Mouse (Mus musculus): ENCODE results near the gene Capn5. TPM values are rescaled to one million over a fixed set of nuclear protein-coding genes. Genes with fewer than 3 reads are reported as not detected.
A peak's percentile ranks its signal among the peaks of the same experiment; 100 is the strongest.

The Capn5 gene
- polyA plus RNA-seq, 1 experiment from 2014 or later, result 2.5 TPM

- Histone ChIP-seq H3K27ac (replicated peaks; ENCODE audit: low read depth, low read length) (no peak overlapping the region), H3K9ac (ENCODE audit: low read length) (no peak overlapping the region), H3K36me3 (ENCODE audit: control insufficient read depth, insufficient read depth, low read length) (0 out of 2 replicates have a peak, but pooled peaks cover 2% of the 10 kb centered on the region), H3K9me3 (ENCODE audit: control insufficient read depth, low read length) (no peaks in the 10 kb centered on the region), H3K4me1 (ENCODE audit: control insufficient read depth, insufficient read depth, low read length) (0 out of 2 replicates have a peak, but pooled peaks cover 2% of the 10 kb centered on the region), H3K4me3 (ENCODE audit: low read depth, low read length) (no peak overlapping the region), H3K27me3 (ENCODE audit: control insufficient read depth, insufficient read depth, low read length) (no peaks in the 10 kb centered on the region), H3K4me2 (ENCODE audit: low read depth, severe bottlenecking) (no peak overlapping the region)
- ATAC-seq (ENCODE audit: insufficient number of reproducible peaks, low FRiP score, low TSS enrichment, low read depth) (no peak), DNase-seq (ENCODE audit: low spot score) (no peak)
- 17% methylated on average over 2 of the region's 2 CpGs for WGBS
Measured at GRCm38 (mm10) chr7:98140597-98140996, 37.5 kb downstream of the Capn5 start.

- Histone ChIP-seq H3K4me3 (ENCODE audit: low read depth, low read length) (no peak overlapping the region), H3K4me2 (ENCODE audit: low read depth, severe bottlenecking) (no peak overlapping the region), H3K9ac (ENCODE audit: low read length) (no peak overlapping the region), H3K27me3 (ENCODE audit: control insufficient read depth, insufficient read depth, low read length) (no peaks in the 10 kb centered on the region), H3K4me1 (ENCODE audit: control insufficient read depth, insufficient read depth, low read length) (0 out of 2 replicates have a peak, but pooled peaks cover 2% of the 10 kb centered on the region), H3K9me3 (ENCODE audit: control insufficient read depth, low read length) (no peaks in the 10 kb centered on the region), H3K36me3 (ENCODE audit: control insufficient read depth, insufficient read depth, low read length) (no peaks in the 10 kb centered on the region), H3K27ac (replicated peaks; ENCODE audit: low read depth, low read length) (no peak overlapping the region)
- ATAC-seq (ENCODE audit: insufficient number of reproducible peaks, low FRiP score, low TSS enrichment, low read depth), result no peak
- no peak for DNase-seq (ENCODE audit: low spot score)
- WGBS, result 16% methylated on average over 9 of the region's 9 CpGs
Measured at GRCm38 (mm10) chr7:98139216-98139615, 38.9 kb downstream of the Capn5 start.

GRCm38 (mm10) chr7:98137995-98138394, 40.1 kb downstream of the Capn5 start:
- no peaks in the 10 kb centered on the region for H3K9me3 ChIP-seq (ENCODE audit: control insufficient read depth, low read length)
- no peak overlapping the region for H3K4me2 ChIP-seq (ENCODE audit: low read depth, severe bottlenecking)
- no peak overlapping the region for H3K9ac ChIP-seq (ENCODE audit: low read length)
- no peak overlapping the region for H3K27ac ChIP-seq (replicated peaks; ENCODE audit: low read depth, low read length)
- ATAC-seq (ENCODE audit: insufficient number of reproducible peaks, low FRiP score, low TSS enrichment, low read depth), result no peak
- no peaks in the 10 kb centered on the region for H3K36me3 ChIP-seq (ENCODE audit: control insufficient read depth, insufficient read depth, low read length)
- DNase-seq (ENCODE audit: low spot score), result no peak
- H3K4me3 ChIP-seq (ENCODE audit: low read depth, low read length), result no peak overlapping the region
- no peaks in the 10 kb centered on the region for H3K27me3 ChIP-seq (ENCODE audit: control insufficient read depth, insufficient read depth, low read length)
- 0 out of 2 replicates have a peak, but pooled peaks cover 2% of the 10 kb centered on the region for H3K4me1 ChIP-seq (ENCODE audit: control insufficient read depth, insufficient read depth, low read length)
- 89% methylated on average over 2 of the region's 2 CpGs for WGBS

- Histone ChIP-seq H3K4me2 (ENCODE audit: low read depth, severe bottlenecking) (no peak overlapping the region), H3K4me1 (ENCODE audit: control insufficient read depth, insufficient read depth, low read length) (0 out of 2 replicates have a peak, but pooled peaks cover 2% of the 10 kb centered on the region), H3K9me3 (ENCODE audit: control insufficient read depth, low read length) (no peaks in the 10 kb centered on the region), H3K27me3 (ENCODE audit: control insufficient read depth, insufficient read depth, low read length) (no peaks in the 10 kb centered on the region), H3K4me3 (ENCODE audit: low read depth, low read length) (no peak overlapping the region), H3K9ac (ENCODE audit: low read length) (no peak overlapping the region), H3K27ac (replicated peaks; ENCODE audit: low read depth, low read length) (no peak overlapping the region), H3K36me3 (ENCODE audit: control insufficient read depth, insufficient read depth, low read length) (no peaks in the 10 kb centered on the region)
- ATAC-seq (ENCODE audit: insufficient number of reproducible peaks, low FRiP score, low TSS enrichment, low read depth) (no peak), DNase-seq (ENCODE audit: low spot score) (no peak)
- WGBS, result 45% methylated on average over 3 of the region's 3 CpGs
Measured at GRCm38 (mm10) chr7:98137583-98137982, 40.5 kb downstream of the Capn5 start.

- H3K9me3 ChIP-seq (ENCODE audit: control insufficient read depth, low read length), result no peaks in the 10 kb centered on the region
- H3K36me3 ChIP-seq (ENCODE audit: control insufficient read depth, insufficient read depth, low read length), result no peaks in the 10 kb centered on the region
- H3K27ac ChIP-seq (replicated peaks; ENCODE audit: low read depth, low read length), result no peak overlapping the region
- no peak overlapping the region for H3K9ac ChIP-seq (ENCODE audit: low read length)
- H3K27me3 ChIP-seq (ENCODE audit: control insufficient read depth, insufficient read depth, low read length), result no peaks in the 10 kb centered on the region
- H3K4me1 ChIP-seq (ENCODE audit: control insufficient read depth, insufficient read depth, low read length), result no peaks in the 10 kb centered on the region
- no peak overlapping the region for H3K4me2 ChIP-seq (ENCODE audit: low read depth, severe bottlenecking)
- no peak overlapping the region for H3K4me3 ChIP-seq (ENCODE audit: low read depth, low read length)
- 87% methylated on average over 8 of the region's 8 CpGs for WGBS
- ATAC-seq (ENCODE audit: insufficient number of reproducible peaks, low FRiP score, low TSS enrichment, low read depth) (no peak), DNase-seq (ENCODE audit: low spot score) (no peak)
Measured at GRCm38 (mm10) chr7:98131751-98132150, 46.3 kb downstream of the Capn5 start.

GRCm38 (mm10) chr7:98125473-98125872, 52.6 kb downstream of the Capn5 start:
- 39% methylated on average over 5 of the region's 5 CpGs for WGBS

GRCm38 (mm10) chr7:98124701-98125100, 53.4 kb downstream of the Capn5 start:
- no peak overlapping the region for H3K27ac ChIP-seq (replicated peaks; ENCODE audit: low read depth, low read length)
- no peak overlapping the region for H3K4me3 ChIP-seq (ENCODE audit: low read depth, low read length)
- ATAC-seq (ENCODE audit: insufficient number of reproducible peaks, low FRiP score, low TSS enrichment, low read depth) (no peak), DNase-seq (ENCODE audit: low spot score) (no peak)
- H3K4me2 ChIP-seq (ENCODE audit: low read depth, severe bottlenecking), result no peak overlapping the region
- 71% methylated on average over 5 of the region's 5 CpGs for WGBS
- H3K27me3 ChIP-seq (ENCODE audit: control insufficient read depth, insufficient read depth, low read length), result no peaks in the 10 kb centered on the region
- no peaks in the 10 kb centered on the region for H3K9me3 ChIP-seq (ENCODE audit: control insufficient read depth, low read length)
- no peak overlapping the region for H3K9ac ChIP-seq (ENCODE audit: low read length)
- no peaks in the 10 kb centered on the region for H3K36me3 ChIP-seq (ENCODE audit: control insufficient read depth, insufficient read depth, low read length)
- no peaks in the 10 kb centered on the region for H3K4me1 ChIP-seq (ENCODE audit: control insufficient read depth, insufficient read depth, low read length)

More at GRCm38 (mm10) chr7:98125473-98125872, 52.6 kb downstream of the Capn5 start:
- peak; percentile 44 for DNase-seq (ENCODE audit: low spot score)
- Histone ChIP-seq H3K27ac (replicated peaks; ENCODE audit: low read depth, low read length) (no peak overlapping the region), H3K9ac (ENCODE audit: low read length) (no peak overlapping the region), H3K4me1 (ENCODE audit: control insufficient read depth, insufficient read depth, low read length) (no peaks in the 10 kb centered on the region), H3K4me3 (ENCODE audit: low read depth, low read length) (no peak overlapping the region), H3K36me3 (ENCODE audit: control insufficient read depth, insufficient read depth, low read length) (no peaks in the 10 kb centered on the region), H3K4me2 (ENCODE audit: low read depth, severe bottlenecking) (0 out of 2 replicates have a peak overlapping the region, but pooled peaks have one; percentile 7), H3K9me3 (ENCODE audit: control insufficient read depth, low read length) (no peaks in the 10 kb centered on the region), H3K27me3 (ENCODE audit: control insufficient read depth, insufficient read depth, low read length) (no peaks in the 10 kb centered on the region)
- ATAC-seq (ENCODE audit: insufficient number of reproducible peaks, low FRiP score, low TSS enrichment, low read depth), result no peak

GRCm38 (mm10) chr7:98121673-98122072, 56.4 kb downstream of the Capn5 start:
- Histone ChIP-seq H3K4me3 (ENCODE audit: low read depth, low read length) (no peak overlapping the region), H3K4me1 (ENCODE audit: control insufficient read depth, insufficient read depth, low read length) (no peaks in the 10 kb centered on the region), H3K9me3 (ENCODE audit: control insufficient read depth, low read length) (no peaks in the 10 kb centered on the region), H3K27ac (replicated peaks; ENCODE audit: low read depth, low read length) (no peak overlapping the region), H3K36me3 (ENCODE audit: control insufficient read depth, insufficient read depth, low read length) (no peaks in the 10 kb centered on the region), H3K9ac (ENCODE audit: low read length) (no peak overlapping the region), H3K4me2 (ENCODE audit: low read depth, severe bottlenecking) (no peak overlapping the region), H3K27me3 (ENCODE audit: control insufficient read depth, insufficient read depth, low read length) (no peaks in the 10 kb centered on the region)
- no peak for DNase-seq (ENCODE audit: low spot score)
- 79% methylated on average over 8 of the region's 8 CpGs for WGBS
- ATAC-seq (ENCODE audit: insufficient number of reproducible peaks, low FRiP score, low TSS enrichment, low read depth), result no peak

GRCm38 (mm10) chr7:98121241-98121640, 56.8 kb downstream of the Capn5 start:
- H3K4me1 ChIP-seq (ENCODE audit: control insufficient read depth, insufficient read depth, low read length), result no peaks in the 10 kb centered on the region
- H3K27me3 ChIP-seq (ENCODE audit: control insufficient read depth, insufficient read depth, low read length), result no peaks in the 10 kb centered on the region
- no peak for ATAC-seq (ENCODE audit: insufficient number of reproducible peaks, low FRiP score, low TSS enrichment, low read depth)
- DNase-seq (ENCODE audit: low spot score), result no peak
- no peaks in the 10 kb centered on the region for H3K9me3 ChIP-seq (ENCODE audit: control insufficient read depth, low read length)
- H3K4me3 ChIP-seq (ENCODE audit: low read depth, low read length), result no peak overlapping the region
- no peaks in the 10 kb centered on the region for H3K36me3 ChIP-seq (ENCODE audit: control insufficient read depth, insufficient read depth, low read length)
- H3K9ac ChIP-seq (ENCODE audit: low read length), result no peak overlapping the region
- 84% methylated on average over 3 of the region's 3 CpGs for WGBS
- H3K27ac ChIP-seq (replicated peaks; ENCODE audit: low read depth, low read length), result no peak overlapping the region
- H3K4me2 ChIP-seq (ENCODE audit: low read depth, severe bottlenecking), result no peak overlapping the region

Measured in limb, embryonic 11.5 days (tissue).